Mouse (Mus musculus) kidney, adult 2 months (tissue): ENCODE data around the gene Il15ra. TPM values are rescaled to one million over a fixed set of nuclear protein-coding genes. Genes with fewer than 3 reads are reported as not detected.

Experiments used
- DNase-seq: peaks from one replicate; pipeline ENCODE4 v3.0.0; 2021
- H3K27ac ChIP-seq: fragments of 200-500 bp; 2 replicates; pipeline ENCODE4 v1.5.1; 2012; ENCODE audit warnings: low read depth, low read length, control low read depth, inconsistent platforms; ENCODE audit not compliant: insufficient read depth
- H3K27me3 ChIP-seq: fragments of 200-500 bp; replicated peaks from 2 replicates; pipeline ENCODE4 v1.6.1; 2012; ENCODE audit warnings: mild to moderate bottlenecking, moderate library complexity, low read length, inconsistent platforms; ENCODE audit not compliant: control insufficient read depth, insufficient read depth
- H3K36me3 ChIP-seq: fragments of 200-500 bp; 2 replicates; pipeline ENCODE4 v1.6.1; 2012; ENCODE audit warnings: mild to moderate bottlenecking, moderate library complexity, low read length, inconsistent platforms; ENCODE audit not compliant: control insufficient read depth, insufficient read depth
- H3K4me1 ChIP-seq: fragments of 200-500 bp; 2 replicates; pipeline ENCODE4 v1.6.1; 2011; ENCODE audit warnings: low read length; ENCODE audit not compliant: control insufficient read depth, insufficient read depth
- H3K4me3 ChIP-seq: fragments of 200-500 bp; 2 replicates; pipeline ENCODE4 v1.5.1; 2011; ENCODE audit warnings: mild to moderate bottlenecking, low read depth, low read length, control low read depth; ENCODE audit not compliant: insufficient read depth
- CTCF ChIP-seq: fragments of 200-500 bp; conservative IDR thresholded peaks from 2 replicates; pipeline ENCODE4 v1.5.1; 2011; ENCODE audit warnings: low read depth, mild to moderate bottlenecking, control low read depth, low read length, moderate library complexity, mixed read lengths; ENCODE audit not compliant: insufficient read depth, insufficient read length
- POLR2A ChIP-seq: fragments of 200-500 bp; IDR thresholded peaks from one replicate; pipeline ENCODE4 v1.6.1; 2011; ENCODE audit warnings: low read depth, low read length, control low read depth
- WGBS: fragments of 180-500 bp; shearing (Covaris S2); methylation state at CpG from one replicate; pipeline ENCODE4 v1.1.7; 2018; 5-methylcytosine and 5-hydroxymethylcytosine counted together
- polyA plus RNA-seq: library from polyadenylated mRNA; depleted of rRNA; stranded (reverse); fragments of >200 nt; gene quantifications from 2 replicates; pipeline ENCODE4 v1.2.3, GENCODE M21; 2012

The Il15ra gene
- polyA plus RNA-seq, 1 experiment = 22.4 TPM

- H3K27ac ChIP-seq = no peak overlapping the region
- no peaks in the 10 kb centered on the region for H3K27me3 ChIP-seq
- H3K36me3 ChIP-seq = no peaks in the 10 kb centered on the region
- no peak overlapping the region for H3K4me3 ChIP-seq
- DNase-seq = no peak
- WGBS = 73% methylated on average over 8 of the region's 8 CpGs
- TF ChIP-seq CTCF (no peak), POLR2A (no peak)
- H3K4me1 ChIP-seq = peaks cover 9% of the 10 kb centered on the region; the same call in 1 of the 2 replicates
These were observed 14.7 kb upstream of the Il15ra start for GRCm38 (mm10) chr2:11690201-11690890.

GRCm38 (mm10) chr2:11693352-11693751, 11.7 kb upstream of the Il15ra start:
- H3K4me3 ChIP-seq = no peak overlapping the region
- H3K27me3 ChIP-seq = no peaks in the 10 kb centered on the region
- no peaks in the 10 kb centered on the region for H3K36me3 ChIP-seq
- no peak overlapping the region for H3K27ac ChIP-seq
- TF ChIP-seq POLR2A (no peak), CTCF (no peak)
- peak; percentile 28 for DNase-seq
- 81% methylated on average over 4 of the region's 4 CpGs for WGBS
- peaks cover 18% of the 10 kb centered on the region for H3K4me1 ChIP-seq

DNA sequence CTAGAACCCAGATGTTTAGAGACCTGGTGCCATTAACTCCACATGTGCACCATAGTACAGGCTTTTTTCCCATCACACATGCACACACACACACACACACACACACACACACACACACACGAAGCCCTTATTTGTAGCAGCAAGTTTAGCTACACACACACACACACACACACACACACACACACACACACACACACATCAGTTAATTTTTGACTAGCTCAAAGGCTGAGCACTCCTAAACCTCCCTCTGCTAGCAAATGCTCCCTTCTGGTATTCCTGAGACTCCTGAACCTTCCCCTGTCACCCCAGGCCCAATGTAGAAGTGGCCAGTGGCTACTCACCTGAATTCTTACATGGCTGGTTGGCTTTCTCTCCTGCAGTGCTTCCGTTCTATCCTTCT, 11.0 kb upstream of the Il15ra start:
- peak; percentile 79 for DNase-seq
- 42% methylated on average over 2 of the region's 2 CpGs for WGBS
- no peaks in the 10 kb centered on the region for H3K27me3 ChIP-seq
- no peak overlapping the region for H3K4me3 ChIP-seq
- peaks cover 18% of the 10 kb centered on the region for H3K4me1 ChIP-seq
- no peaks in the 10 kb centered on the region for H3K36me3 ChIP-seq
- 0 out of 2 replicates have a peak overlapping the region, but pooled peaks have one; percentile 12 for H3K27ac ChIP-seq
- no peak for TF ChIP-seq POLR2A
- TF ChIP-seq CTCF = no peak

DNA sequence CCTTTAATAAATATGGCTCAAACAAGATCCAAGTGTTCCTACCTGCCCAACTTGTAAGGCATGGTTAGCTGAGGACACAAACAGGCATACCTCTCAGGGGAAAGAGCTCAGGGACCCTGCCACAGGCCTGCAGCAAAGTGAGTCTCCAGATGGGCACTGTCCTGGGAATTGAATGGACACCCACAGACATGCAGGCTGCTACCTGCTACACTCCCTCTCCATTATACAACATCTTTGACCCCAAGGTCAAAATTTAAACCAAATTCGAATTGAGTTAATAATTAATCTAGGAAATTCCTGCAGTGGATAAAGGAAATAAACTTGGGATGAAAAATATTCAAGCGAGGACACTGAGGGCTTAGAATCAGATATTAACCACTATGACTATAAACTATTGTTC, 9.2 kb upstream of the Il15ra start:
- 21% methylated on average over 2 of the region's 2 CpGs for WGBS
- no peak overlapping the region for H3K4me3 ChIP-seq
- TF ChIP-seq CTCF = no peak
- TF ChIP-seq POLR2A = no peak
- no peaks in the 10 kb centered on the region for H3K36me3 ChIP-seq
- H3K4me1 ChIP-seq = peaks cover 18% of the 10 kb centered on the region
- peak overlapping the region; percentile 74 for H3K27ac ChIP-seq
- H3K27me3 ChIP-seq = no peaks in the 10 kb centered on the region
- DNase-seq = peak; percentile 71

DNA sequence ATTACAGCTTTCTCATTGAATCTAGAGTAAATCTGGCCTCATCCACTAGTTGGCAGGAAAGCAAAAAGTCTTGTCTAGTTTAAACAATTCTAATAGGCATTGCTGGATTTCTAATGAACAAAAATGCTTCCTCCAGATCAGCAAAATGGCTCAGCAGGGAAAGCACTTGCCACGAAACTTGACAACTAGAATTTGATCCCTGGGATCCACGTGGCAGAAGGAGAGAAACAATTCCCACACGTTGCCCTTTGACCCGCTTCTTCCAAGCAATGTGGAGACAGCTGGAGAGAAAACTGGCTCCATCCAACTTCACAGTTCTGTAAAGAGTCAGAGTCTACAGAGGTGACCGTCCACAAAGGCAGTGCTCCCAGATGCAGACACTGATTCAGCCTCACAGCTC, 6.1 kb upstream of the Il15ra start:
- 36% methylated on average over 5 of the region's 5 CpGs for WGBS
- TF ChIP-seq CTCF = no peak

GRCm38 (mm10) chr2:11699905-11700304, 5.2 kb upstream of the Il15ra start:
- 89% methylated on average over 2 of the region's 2 CpGs for WGBS
- DNase-seq = no peak
- H3K4me1 ChIP-seq = peaks cover 12% of the 10 kb centered on the region
- H3K4me3 ChIP-seq = no peak overlapping the region
- no peaks in the 10 kb centered on the region for H3K36me3 ChIP-seq
- TF ChIP-seq POLR2A = no peak
- no peaks in the 10 kb centered on the region for H3K27me3 ChIP-seq
- H3K27ac ChIP-seq = no peak overlapping the region

More for the DNA sequence above, 6.1 kb upstream of the Il15ra start:
- peaks cover 18% of the 10 kb centered on the region for H3K4me1 ChIP-seq
- no peaks in the 10 kb centered on the region for H3K36me3 ChIP-seq
- no peaks in the 10 kb centered on the region for H3K27me3 ChIP-seq
- DNase-seq = peak; percentile 92
- H3K27ac ChIP-seq = no peak overlapping the region
- no peak overlapping the region for H3K4me3 ChIP-seq

- H3K27ac ChIP-seq = peak overlapping the region; percentile 81; the same call in 1 of the 2 replicates
- H3K4me1 ChIP-seq = no peaks in the 10 kb centered on the region; the same call in 1 of the 2 replicates
- TF ChIP-seq CTCF = no peak
- 3% methylated on average over 28 of the region's 28 CpGs for WGBS
- H3K27me3 ChIP-seq = no peaks in the 10 kb centered on the region
- DNase-seq = no peak
- H3K4me3 ChIP-seq = peak overlapping the region; percentile 65
- H3K36me3 ChIP-seq = no peaks in the 10 kb centered on the region
These were observed 1.1 kb downstream of the Il15ra start for GRCm38 (mm10) chr2:11706030-11706745.
